Mouse (Mus musculus): ENCODE data around the gene Cgrrf1. TPM values are rescaled to one million over a fixed set of nuclear protein-coding genes. Genes with fewer than 3 reads are reported as not detected.

Gene Cgrrf1
- total RNA-seq, 2 experiments from 2014 or later = 41.2 to 48.1 TPM

DNA sequence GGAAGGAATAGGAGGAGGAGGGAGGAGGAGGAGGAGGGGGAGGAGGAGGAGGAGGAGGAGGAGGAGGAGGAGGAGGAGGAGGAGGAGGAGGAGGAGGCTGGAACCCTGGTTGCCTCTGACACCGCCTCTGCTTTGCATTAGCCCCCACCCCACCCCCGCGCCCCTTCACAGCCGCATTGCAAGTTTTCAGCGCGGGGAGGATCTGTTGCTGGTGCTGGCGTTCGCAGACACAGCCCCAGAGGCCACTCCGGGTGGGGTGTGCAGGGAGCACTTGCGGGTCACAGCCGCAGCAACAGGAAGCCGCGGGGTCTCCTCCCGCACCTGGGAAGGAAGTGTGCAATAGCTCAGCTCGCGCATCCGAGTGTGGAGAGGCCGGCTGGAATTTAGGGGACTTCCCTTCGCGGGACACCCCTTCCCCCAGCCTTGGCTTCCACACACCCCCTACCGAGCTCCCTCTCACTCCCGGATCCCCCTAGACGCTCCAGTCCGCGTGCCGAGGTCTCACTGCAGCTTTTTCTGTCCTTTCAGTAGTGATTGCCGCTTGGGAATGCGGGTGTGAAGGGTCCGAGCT, 52.0 kb downstream of the Cgrrf1 start:
- intact Hi-C loops (cut with DNase I) = loop anchor here (1.0 to 5.0 kb wide), 4 partner anchors 119 to 368 kb away; partner anchors contain the start of gene Gch1

DNA sequence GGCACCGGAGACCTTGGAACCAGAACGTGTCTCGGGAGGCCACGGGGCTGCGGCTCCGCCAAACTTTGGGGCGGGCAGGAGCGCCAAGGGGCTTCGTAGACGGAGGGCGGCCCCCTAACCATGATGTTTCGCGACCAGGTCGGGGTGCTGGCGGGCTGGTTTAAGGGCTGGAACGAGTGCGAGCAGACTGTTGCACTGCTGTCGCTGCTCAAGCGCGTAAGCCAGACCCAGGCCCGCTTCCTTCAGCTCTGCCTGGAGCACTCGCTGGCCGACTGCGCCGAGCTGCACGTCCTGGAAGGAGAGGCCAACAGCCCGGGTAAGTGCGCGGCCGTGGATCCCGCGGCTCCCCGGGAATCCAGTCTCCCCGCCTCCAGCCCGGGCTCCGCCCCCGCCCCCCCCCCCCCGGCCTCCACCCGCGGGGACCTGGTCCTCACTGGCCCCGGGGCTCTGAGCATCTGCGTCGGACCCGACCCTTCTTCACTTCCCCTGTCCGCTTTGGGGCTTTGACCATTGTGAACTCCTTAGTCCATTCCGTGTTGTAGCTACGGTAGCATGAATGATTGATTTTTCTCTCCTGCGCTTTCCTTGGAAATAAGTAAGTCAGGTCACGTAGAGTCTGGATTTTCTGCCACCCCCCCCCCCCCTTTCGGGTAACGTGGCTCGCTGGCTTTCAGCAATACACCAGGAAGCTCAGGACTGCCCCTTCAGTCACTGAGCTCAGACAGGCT, 52.9 kb downstream of the Cgrrf1 start:
- intact Hi-C loops (cut with DNase I) = loop anchor here (2.0 to 5.0 kb wide), 4 partner anchors 47 to 367 kb away; partner anchors contain the start of gene Gch1
- peak; percentile 32 to 60 for DNase-seq

More for the DNA sequence above, 52.0 kb downstream of the Cgrrf1 start:
- peak; percentile 28 to 57 for DNase-seq

DNA sequence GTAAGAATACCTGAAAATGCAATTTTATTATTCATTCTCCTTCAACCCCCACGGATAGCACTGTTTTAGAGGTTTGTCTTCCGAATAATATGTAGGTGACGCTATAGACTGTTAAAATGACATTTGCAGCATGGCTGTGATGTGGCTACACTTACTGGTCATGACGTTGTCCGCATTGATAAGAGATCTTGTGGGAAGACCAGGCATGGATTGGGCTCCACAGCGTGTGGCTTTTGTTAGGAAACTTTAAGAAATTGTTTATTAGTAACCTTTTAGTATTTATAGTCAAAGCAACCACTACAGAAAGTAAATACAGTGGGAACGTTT, 53.5 kb downstream of the Cgrrf1 start:
- intact Hi-C loops (cut with DNase I) = loop anchor here (2.0 to 5.0 kb wide), 2 partner anchors 47 to 117 kb away; no protein-coding TSS in a partner anchor
- no peak for DNase-seq

DNA sequence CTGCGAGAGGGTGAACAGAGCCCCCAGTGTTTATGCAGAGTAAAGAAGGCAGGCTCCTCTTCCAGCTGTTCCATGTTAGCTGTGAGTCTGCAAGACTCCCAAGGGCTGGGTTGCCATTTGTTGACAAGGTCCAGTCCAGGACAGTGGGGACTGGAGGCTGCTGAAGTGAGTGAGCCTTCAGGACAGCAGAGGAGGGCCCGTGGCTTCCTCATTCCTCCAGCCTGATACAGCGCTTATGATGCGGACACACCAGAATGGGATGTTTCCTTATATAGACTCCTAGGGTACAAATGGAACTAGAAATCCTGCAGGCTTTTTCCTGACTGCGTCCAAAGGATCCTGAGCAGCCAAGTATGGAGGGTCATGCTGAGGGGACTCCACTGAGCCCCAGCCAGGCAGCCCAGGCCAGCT, 54.0 kb downstream of the Cgrrf1 start:
- intact Hi-C loops (cut with DNase I) = loop anchor here (2.0 to 5.0 kb wide), 2 partner anchors 46 to 117 kb away; no protein-coding TSS in a partner anchor
- peak; percentile 9 to 33 for DNase-seq

- no peak for DNase-seq
- intact Hi-C loops (cut with DNase I) = loop anchor here (5.0 kb wide), 1 partner anchor 43 kb away; no protein-coding TSS in a partner anchor
Measured at GRCm38 (mm10) chr14:46889096-46889495, 57.2 kb downstream of the Cgrrf1 start.

GRCm38 (mm10) chr14:46893961-46894360, 62.0 kb downstream of the Cgrrf1 start:
- no peak for DNase-seq
- intact Hi-C loops (cut with DNase I) = no loop called here

- intact Hi-C loops (cut with DNase I) = no loop called here
- no peak for DNase-seq
Measured at GRCm38 (mm10) chr14:46897953-46898352, 66.0 kb downstream of the Cgrrf1 start.

DNA sequence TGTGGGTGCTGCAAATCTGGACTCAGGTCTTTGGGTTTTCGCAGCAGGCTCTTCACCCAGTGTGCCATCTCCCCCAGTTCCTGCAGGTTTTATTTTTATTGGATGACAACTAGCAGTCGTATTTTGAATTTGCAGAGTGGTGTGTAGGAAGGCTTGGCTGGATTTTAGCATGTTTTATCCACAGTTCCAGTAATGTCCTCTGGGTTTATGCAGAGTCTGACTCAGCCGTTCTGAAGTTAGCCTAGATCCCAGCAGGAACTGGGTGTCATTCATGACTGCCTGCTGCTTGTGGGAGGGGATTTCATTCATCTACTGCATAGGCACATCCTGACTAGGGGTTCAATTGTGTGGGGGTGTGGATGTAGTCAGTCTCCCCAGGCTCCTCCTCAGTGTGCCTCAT, 66.7 kb downstream of the Cgrrf1 start:
- no peak for DNase-seq

DNA sequence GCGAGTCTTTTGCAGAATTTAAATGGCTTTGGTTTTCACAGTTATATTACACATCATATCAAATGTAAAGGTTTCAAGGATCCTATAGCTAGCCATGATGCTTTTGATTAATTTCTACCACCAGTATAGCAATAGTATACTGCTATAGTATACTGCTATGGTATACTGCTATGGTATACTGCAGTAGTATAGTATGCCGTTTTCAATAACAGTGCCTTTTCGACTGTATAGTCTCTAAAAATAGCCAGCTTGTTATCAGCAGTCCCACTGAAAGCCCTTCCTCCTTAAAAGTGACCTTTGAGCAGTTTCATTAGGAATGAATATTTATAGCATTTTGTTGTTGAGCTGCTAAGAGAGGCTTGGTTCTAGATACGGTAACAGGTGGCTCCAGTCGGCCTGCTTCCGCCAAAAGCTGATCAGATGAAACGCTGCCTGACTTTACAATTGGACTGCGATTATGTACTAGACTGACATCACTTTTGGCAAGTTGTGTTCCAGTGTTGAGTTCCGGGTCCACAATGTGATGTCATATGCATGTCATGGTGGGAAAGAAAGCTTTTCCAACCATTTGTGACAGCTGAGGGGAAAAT, 70.7 kb downstream of the Cgrrf1 start:
- intact Hi-C loops (cut with DNase I) = no loop called here
- no peak for DNase-seq

More for the DNA sequence above, 66.7 kb downstream of the Cgrrf1 start:
- intact Hi-C loops (cut with DNase I) = no loop called here

Other genes with a start within 250 kb of the Cgrrf1 start
- under 1 TPM; 0.30 to 0.59 TPM for gene Cdkn3, start 71.6 kb upstream of the Cgrrf1 start, total RNA-seq (2021)
- gene Cnih1, start 43.7 kb upstream of the Cgrrf1 start, total RNA-seq (2021) = 10 to 100 TPM; 49.2 to 54.3 TPM
- gene Gmfb, start 9.9 kb upstream of the Cgrrf1 start, total RNA-seq (2021) = 10 to 100 TPM; 16.2 to 18.5 TPM
- gene Samd4, start 50.7 kb downstream of the Cgrrf1 start, total RNA-seq (2021) = 10 to 100 TPM; 37.4 to 45.7 TPM